Mouse (Mus musculus) adrenal gland, adult 10 weeks (tissue): ENCODE results near the gene Psg26. TPM values are rescaled to one million over a fixed set of nuclear protein-coding genes. Genes with fewer than 3 reads are reported as not detected.

Experiments
- polyA plus RNA-seq: library from polyadenylated mRNA; stranded (reverse); fragments of 350-450 nt; fragmentation: Illumina TruSeq; extraction: RNeasy Lipid Tissue Mini Kit (QIAGEN cat#74804); gene quantifications from one replicate; pipeline ENCODE4 v1.2.3, GENCODE M21; 2014; ENCODE audit warnings: low read depth, low replicate concordance

The Psg26 gene
- not detected for polyA plus RNA-seq

DNA sequence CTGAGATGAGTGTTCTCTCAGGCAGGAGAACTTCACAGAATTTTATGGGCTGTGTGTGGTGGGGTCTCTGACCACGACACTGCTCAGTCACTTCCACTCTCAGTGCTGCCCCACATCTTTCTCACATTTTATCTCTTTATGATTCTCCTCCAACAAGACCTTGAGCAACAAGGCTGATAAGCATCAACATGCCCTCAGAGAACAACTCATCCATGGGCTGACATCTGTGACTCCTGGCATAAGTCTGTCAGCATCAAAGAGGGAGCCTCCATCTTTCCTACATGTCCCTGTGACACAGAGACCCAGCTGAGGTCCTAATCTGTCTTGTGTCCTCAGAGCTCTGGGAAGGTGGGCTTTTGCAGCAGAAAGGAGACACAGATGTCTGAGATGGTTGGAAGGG, at the start of gene Psg26:
Psg26 (minus strand) TSS at position 101 of the 400 bp plus-strand sequence.

DNA sequence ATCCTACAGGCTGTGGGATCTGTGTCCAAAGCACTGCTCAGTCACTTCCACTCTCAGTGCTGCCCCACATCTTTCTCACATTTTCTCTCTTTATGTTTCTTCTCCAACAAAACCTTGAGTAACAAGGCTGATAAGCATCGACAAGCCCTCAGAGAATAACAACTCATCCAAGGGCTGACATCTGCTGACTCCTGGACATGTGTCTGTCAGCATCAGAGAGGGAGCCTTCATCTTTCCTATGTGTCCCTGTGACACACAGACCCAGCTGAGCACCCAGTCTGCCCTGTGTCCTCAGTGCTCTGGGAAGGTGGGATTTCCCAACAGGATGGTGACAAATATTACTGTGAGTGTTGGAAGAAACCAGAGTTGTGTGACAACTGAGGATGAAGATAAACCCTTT, 48.2 kb upstream of the Psg26 start, which contains the start of gene Psg25:
Psg25 (minus strand) TSS at position 101 of the 400 bp plus-strand sequence.

DNA sequence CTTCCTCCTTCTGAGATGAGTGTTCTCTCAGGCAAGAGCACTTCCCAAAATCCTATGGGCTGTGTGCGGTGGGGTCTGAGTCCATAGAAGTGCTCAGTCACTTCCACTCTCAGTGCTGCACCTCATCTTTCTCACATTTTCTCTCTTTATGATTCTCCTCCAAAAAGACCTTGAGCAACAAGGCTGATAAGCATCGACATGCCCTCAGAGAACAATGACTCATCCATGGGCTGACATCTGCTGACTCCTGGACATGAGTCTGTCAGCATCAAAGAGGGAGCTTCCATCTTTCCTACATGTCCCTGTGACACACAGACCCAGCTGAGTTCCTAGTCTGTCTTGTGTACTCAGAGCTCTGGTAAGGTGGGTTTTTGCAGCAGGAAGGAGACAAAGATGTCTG, 52.0 kb downstream of the Psg26 start, which contains the start of gene Psg28:
Psg28 (minus strand) TSS at position 101 of the 400 bp plus-strand sequence.

Other genes starting within 250 kb of the Psg26 start
- not detected for gene Mill1, start 238.8 kb downstream of the Psg26 start, polyA plus RNA-seq
- gene Psg18, start 129.2 kb downstream of the Psg26 start, polyA plus RNA-seq: not detected
- gene Psg28, start 52.1 kb downstream of the Psg26 start, polyA plus RNA-seq: not detected
- not detected for gene Psg25, start 48.1 kb upstream of the Psg26 start, polyA plus RNA-seq
- gene Psg27, start 83.1 kb upstream of the Psg26 start, polyA plus RNA-seq: not detected
- not detected for gene Psg23, start 132.3 kb upstream of the Psg26 start, polyA plus RNA-seq
- not detected for gene Psg21, start 172.5 kb upstream of the Psg26 start, polyA plus RNA-seq
- gene Psg20, start 202.0 kb upstream of the Psg26 start, polyA plus RNA-seq: not detected
- gene Psg22, start 233.9 kb upstream of the Psg26 start, polyA plus RNA-seq: not detected